Mouse (Mus musculus): ENCODE measurements around the gene Mdm4.

GRCm38 (mm10) chr1:133063164-133063563 lies 32.8 kb upstream of the Mdm4 start:
- TF ChIP-seq POLR2A (IDR thresholded peaks at IDR 0.05; ENCODE audit: borderline replicate concordance, control insufficient read depth, low read depth, low read length) (no peak), CTCF (IDR thresholded peaks at IDR 0.05; ENCODE audit: control insufficient read depth, insufficient read depth, low read length) (no peak)
